Mouse (Mus musculus) ovary, adult 18-20 months (tissue): Measurements from ENCODE around the gene Dll3.
"Not testable (repeated sequence)": the region's sequence is repeated elsewhere in the genome, so short reads cannot be mapped to it uniquely, and the experiment has no call there.

ENCODE experiments used
- DNase-seq: peaks from one replicate; pipeline ENCODE4 v3.0.0; 2022; ENCODE audit warnings: low spot score, mixed read lengths

Dll3 gene

GRCm38 (mm10) chr7:28251976-28252375 is 50.1 kb downstream of the Dll3 start:
- DNase-seq, result no peak

GRCm38 (mm10) chr7:28248957-28249356 is 53.1 kb downstream of the Dll3 start:
- no peak for DNase-seq

- DNase-seq, result not testable (repeated sequence)
These were observed 58.1 kb downstream of the Dll3 start for GRCm38 (mm10) chr7:28243943-28244342.
